Mouse (Mus musculus): Measurements from ENCODE around the gene Lancl1.

GRCm38 (mm10) chr1:66951086-66951485, 87.6 kb downstream of the Lancl1 start:
- TF ChIP-seq CTCF (IDR thresholded peaks at IDR 0.05; ENCODE audit: low read depth) (no peak), EP300 (optimal IDR thresholded peaks at IDR 0.05) (no peak)
